Mouse (Mus musculus): ENCODE measurements around the gene Aven. TPM values are rescaled to one million over a fixed set of nuclear protein-coding genes. Genes with fewer than 3 reads are reported as not detected.
"Not testable (repeated sequence)": the region's sequence is repeated elsewhere in the genome, so short reads cannot be mapped to it uniquely, and the experiment has no call there.

Aven gene
- total RNA-seq (2014; rRNA removed) (6.8 and 10.9 TPM in 2 replicates), polyA plus RNA-seq (2015; fragmentation: Nextera tagmentation; extraction: Ambion mirVana) (3.0 and 3.3 TPM in 2 replicates)

DNA sequence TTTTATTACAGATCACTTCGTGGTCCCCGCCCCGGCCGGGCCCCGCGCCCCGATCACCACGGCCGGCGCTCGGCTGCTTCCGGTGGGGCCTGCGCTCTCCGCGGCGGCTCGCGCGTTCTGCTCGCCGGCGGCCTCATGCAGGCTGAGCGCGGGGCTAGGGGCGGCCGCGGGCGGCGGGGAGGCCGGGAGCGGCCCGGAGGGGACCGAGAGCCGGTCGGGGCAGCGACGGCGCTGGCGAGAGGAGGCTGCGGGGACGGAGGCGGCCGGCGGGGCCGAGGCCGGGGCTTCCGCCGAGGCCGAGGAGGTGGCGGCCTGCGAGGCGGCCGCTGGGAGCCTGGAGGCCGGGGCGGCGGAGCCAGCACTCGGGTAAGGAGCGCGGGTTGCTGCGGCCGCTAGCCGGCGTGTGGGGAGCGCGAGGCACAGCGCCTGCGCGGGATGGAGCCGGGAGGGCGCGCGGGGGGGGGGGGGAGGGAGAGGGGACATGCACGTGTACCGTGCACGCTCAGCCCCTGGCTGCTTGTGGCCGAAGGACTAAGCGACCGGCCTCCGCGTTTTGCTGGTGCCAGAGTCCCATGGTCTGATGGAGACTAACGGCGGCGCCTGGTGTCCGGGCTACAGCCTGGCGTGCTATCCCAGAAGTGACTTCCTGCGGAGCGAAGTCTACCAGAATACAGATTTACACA, at the start of gene Aven:
Aven (plus strand) TSS at position 109 of the 683 bp plus-strand sequence.
- peak within 1 kb of the TSS; percentile 98 for H3K27ac ChIP-seq
- H3K4me1 ChIP-seq (ENCODE audit: insufficient read depth, low read length), result no peaks in the 10 kb centered on the region
- H3K9me3 ChIP-seq (ENCODE audit: low read length), result no peaks in the 10 kb centered on the region
- WGBS, result 1% methylated on average over 57 of the region's 87 CpGs
- peak within 1 kb of the TSS; percentile 81 for H3K4me3 ChIP-seq (ENCODE audit: low read length)
- H3K27me3 ChIP-seq (ENCODE audit: insufficient read depth, low read length), result no peaks in the 10 kb centered on the region
- peak within 1 kb of the TSS; percentile 74 for H3K4me2 ChIP-seq (ENCODE audit: low read depth, low read length)
- peak within 1 kb of the TSS; percentile 98 for H3K9ac ChIP-seq (replicated peaks; ENCODE audit: low read length)
- ATAC-seq, result peak; percentile 97
- peak; percentile 91 for DNase-seq (ENCODE audit: low spot score)
- no peaks in the 10 kb centered on the region for H3K36me3 ChIP-seq (ENCODE audit: insufficient read depth, low read length)
- TF ChIP-seq CTCF (IDR thresholded peaks at IDR 0.05; ENCODE audit: low read depth), result peak; percentile 10; the same call in 1 of the 2 replicates

DNA sequence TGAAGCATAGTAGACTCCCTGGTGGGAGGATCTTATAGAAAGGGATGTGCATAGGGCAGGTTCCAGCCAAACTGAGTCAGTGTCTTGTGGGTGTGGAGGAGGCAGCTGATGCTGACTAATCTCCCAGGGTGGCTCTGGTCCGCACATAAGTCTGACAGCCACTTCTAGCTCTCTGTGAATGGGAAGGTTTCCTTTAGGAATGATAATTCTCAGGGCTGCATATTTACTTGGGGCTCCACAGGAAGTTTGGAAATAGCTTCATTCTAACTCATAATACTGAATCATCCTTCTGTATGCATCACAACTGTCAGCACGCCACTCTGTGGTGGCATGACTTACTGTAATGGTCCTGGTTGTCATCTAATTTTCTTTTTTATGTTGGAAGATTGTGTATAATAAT, 49.3 kb upstream of the Aven start:
- no peak for TF ChIP-seq CTCF (IDR thresholded peaks at IDR 0.05; ENCODE audit: low read depth)
- Histone ChIP-seq H3K27me3 (ENCODE audit: insufficient read depth, low read length) (no peaks in the 10 kb centered on the region), H3K4me2 (ENCODE audit: low read depth, low read length) (no peak overlapping the region), H3K4me1 (ENCODE audit: insufficient read depth, low read length) (no peaks in the 10 kb centered on the region), H3K4me3 (ENCODE audit: low read length) (no peak overlapping the region), H3K9me3 (ENCODE audit: low read length) (no peaks in the 10 kb centered on the region), H3K27ac (no peak overlapping the region), H3K9ac (replicated peaks; ENCODE audit: low read length) (no peak overlapping the region), H3K36me3 (ENCODE audit: insufficient read depth, low read length) (no peaks in the 10 kb centered on the region)
- ATAC-seq, result no peak
- WGBS, result 64% methylated on average over 2 of the region's 2 CpGs
- no peak for DNase-seq (ENCODE audit: low spot score)

DNA sequence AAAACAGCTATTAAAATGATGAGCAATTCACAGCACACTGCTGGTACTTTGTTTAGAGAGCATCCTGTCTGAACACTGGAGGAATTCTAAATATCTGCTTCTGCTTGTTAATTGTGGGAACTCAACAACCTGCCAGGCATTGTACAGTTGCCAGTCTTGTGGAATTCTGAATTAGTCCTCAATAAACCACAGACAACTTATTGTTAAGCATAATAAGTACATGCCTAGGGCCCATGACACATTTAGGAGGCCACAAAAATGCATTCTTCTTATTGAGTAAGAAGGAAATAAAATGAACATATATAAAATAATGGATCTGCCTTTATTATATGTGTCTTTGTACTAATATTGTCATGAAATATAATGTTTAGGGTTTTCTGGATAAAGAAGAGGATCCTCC, 47.3 kb upstream of the Aven start:
- no peak overlapping the region for H3K9ac ChIP-seq (replicated peaks; ENCODE audit: low read length)
- TF ChIP-seq CTCF (IDR thresholded peaks at IDR 0.05; ENCODE audit: low read depth), result no peak
- no peak overlapping the region for H3K4me2 ChIP-seq (ENCODE audit: low read depth, low read length)
- DNase-seq (ENCODE audit: low spot score), result no peak
- no peaks in the 10 kb centered on the region for H3K36me3 ChIP-seq (ENCODE audit: insufficient read depth, low read length)
- H3K27me3 ChIP-seq (ENCODE audit: insufficient read depth, low read length), result no peaks in the 10 kb centered on the region
- ATAC-seq, result no peak
- no peaks in the 10 kb centered on the region for H3K4me1 ChIP-seq (ENCODE audit: insufficient read depth, low read length)
- H3K27ac ChIP-seq, result no peak overlapping the region
- H3K9me3 ChIP-seq (ENCODE audit: low read length), result no peaks in the 10 kb centered on the region
- no peak overlapping the region for H3K4me3 ChIP-seq (ENCODE audit: low read length)

DNA sequence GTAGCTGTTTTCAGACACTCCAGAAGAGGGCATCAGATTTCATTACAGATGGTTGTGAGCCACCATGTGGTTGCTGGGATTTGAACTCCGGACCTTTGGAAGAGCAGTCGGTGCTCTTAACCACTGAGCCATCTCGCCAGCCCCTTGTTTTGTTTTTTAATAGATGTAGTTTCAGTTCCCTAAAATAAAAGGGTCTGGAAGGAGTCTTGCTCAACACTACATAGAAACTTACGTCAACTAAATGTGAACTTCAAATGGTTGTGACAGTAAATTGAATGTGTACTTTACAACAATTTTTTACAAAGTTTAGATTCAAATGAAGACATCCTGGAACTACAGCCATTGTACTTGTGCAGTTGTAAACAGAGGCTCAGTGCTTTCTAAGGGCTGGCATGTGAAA, 44.7 kb upstream of the Aven start:
- not testable (repeated sequence) for H3K4me1 ChIP-seq (ENCODE audit: insufficient read depth, low read length); DNase-seq (ENCODE audit: low spot score); H3K36me3 ChIP-seq (ENCODE audit: insufficient read depth, low read length); H3K4me3 ChIP-seq (ENCODE audit: low read length); ATAC-seq; H3K9ac ChIP-seq (replicated peaks; ENCODE audit: low read length); H3K27ac ChIP-seq; H3K9me3 ChIP-seq (ENCODE audit: low read length); H3K27me3 ChIP-seq (ENCODE audit: insufficient read depth, low read length); H3K4me2 ChIP-seq (ENCODE audit: low read depth, low read length)
- 67% methylated on average over 4 of the region's 4 CpGs for WGBS

DNA sequence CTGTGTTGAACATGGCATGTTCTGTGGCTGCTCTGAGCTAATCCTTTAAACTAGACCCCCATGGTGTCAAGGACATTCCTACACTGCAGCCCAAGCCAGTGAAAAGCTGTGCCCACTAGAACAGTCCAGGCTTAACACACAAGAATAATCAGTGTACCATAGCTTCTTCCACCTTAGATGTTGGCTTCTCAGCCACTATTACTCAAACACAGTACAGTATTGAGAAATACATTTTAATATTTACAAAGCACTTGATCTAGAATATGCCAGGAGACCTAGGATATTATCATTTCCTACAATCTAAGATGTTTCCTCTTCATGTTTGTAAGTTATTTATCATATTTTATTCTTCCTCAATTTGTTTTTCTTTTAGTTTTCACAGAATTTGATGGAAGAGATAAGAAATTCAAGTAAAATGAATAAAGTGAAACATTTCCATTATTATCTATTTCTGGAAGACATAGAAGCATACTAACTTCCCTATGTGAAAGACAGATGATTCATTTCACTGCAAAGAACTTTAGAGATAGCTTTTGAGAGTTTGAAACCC, 44.2 kb upstream of the Aven start:
- Histone ChIP-seq H3K36me3 (ENCODE audit: insufficient read depth, low read length) (no peaks in the 10 kb centered on the region), H3K9ac (replicated peaks; ENCODE audit: low read length) (no peak overlapping the region), H3K9me3 (ENCODE audit: low read length) (no peaks in the 10 kb centered on the region), H3K4me3 (ENCODE audit: low read length) (no peak overlapping the region), H3K27me3 (ENCODE audit: insufficient read depth, low read length) (no peaks in the 10 kb centered on the region), H3K27ac (no peak overlapping the region), H3K4me2 (ENCODE audit: low read depth, low read length) (no peak overlapping the region), H3K4me1 (ENCODE audit: insufficient read depth, low read length) (no peaks in the 10 kb centered on the region)
- ATAC-seq, result no peak
- no peak for TF ChIP-seq CTCF (IDR thresholded peaks at IDR 0.05; ENCODE audit: low read depth)
- DNase-seq (ENCODE audit: low spot score), result no peak

DNA sequence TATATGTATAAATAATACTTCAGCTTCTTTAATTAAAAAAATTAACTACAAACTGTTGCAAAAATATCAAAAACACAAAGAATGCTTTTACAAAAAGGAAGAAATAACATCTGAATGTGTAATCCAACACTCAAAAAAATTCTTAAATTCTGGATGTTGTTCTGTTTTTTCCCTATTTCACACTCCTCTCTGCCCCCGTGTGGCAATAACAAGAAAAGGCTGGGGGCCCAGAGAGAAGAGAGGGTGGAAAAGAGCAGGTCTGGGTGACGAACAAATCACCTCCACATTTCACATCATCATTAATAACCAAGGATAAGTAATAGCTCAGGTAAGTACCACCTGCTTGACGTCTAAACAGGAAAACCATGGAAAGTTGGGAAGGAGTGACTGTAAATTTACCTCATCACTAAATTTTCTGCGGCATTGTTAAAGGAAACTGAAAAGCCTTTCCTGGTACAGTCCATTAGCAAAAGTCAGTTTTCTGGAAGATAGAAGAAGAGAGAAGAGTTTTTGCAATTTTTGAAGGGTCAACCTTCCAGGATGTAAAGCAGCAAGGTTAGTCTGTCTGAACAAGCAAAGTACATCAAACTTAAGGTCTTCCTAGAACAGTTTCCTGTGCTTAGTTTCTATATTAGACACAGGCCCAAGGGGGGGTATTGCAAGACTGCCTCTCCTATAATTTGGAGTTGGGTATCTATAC, 43.0 kb upstream of the Aven start:
- Histone ChIP-seq H3K4me3 (ENCODE audit: low read length) (no peak overlapping the region), H3K4me2 (ENCODE audit: low read depth, low read length) (no peak overlapping the region), H3K9ac (replicated peaks; ENCODE audit: low read length) (no peak overlapping the region), H3K27ac (no peak overlapping the region), H3K9me3 (ENCODE audit: low read length) (no peaks in the 10 kb centered on the region), H3K36me3 (ENCODE audit: insufficient read depth, low read length) (no peaks in the 10 kb centered on the region), H3K27me3 (ENCODE audit: insufficient read depth, low read length) (no peaks in the 10 kb centered on the region), H3K4me1 (ENCODE audit: insufficient read depth, low read length) (no peaks in the 10 kb centered on the region)
- DNase-seq (ENCODE audit: low spot score) (peak; percentile 11), ATAC-seq (no peak)
- peak; percentile 61 for TF ChIP-seq CTCF (IDR thresholded peaks at IDR 0.05; ENCODE audit: low read depth)
- WGBS, result 31% methylated on average over 4 of the region's 4 CpGs

DNA sequence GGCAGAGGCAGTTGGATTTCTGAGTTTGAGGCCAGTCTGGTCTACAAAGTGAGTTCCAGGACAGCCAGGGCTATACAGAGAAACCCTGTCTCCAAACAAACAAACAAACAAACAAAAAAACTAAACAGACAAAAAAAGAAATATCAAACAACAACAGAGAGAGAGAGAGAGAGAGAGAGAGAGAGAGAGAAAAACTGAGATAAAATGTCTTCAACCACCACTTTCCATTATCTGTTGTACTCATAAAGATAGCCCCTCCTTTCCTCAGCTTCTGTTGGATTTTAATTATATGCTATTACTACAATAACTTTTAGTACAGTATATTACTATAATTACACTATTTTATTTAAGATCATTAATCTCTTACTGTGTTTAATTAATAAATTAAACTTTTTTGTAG, 40.3 kb upstream of the Aven start:
- not testable (repeated sequence) for DNase-seq (ENCODE audit: low spot score); H3K4me2 ChIP-seq (ENCODE audit: low read depth, low read length); H3K27me3 ChIP-seq (ENCODE audit: insufficient read depth, low read length); H3K36me3 ChIP-seq (ENCODE audit: insufficient read depth, low read length); H3K4me3 ChIP-seq (ENCODE audit: low read length); H3K9ac ChIP-seq (replicated peaks; ENCODE audit: low read length); H3K9me3 ChIP-seq (ENCODE audit: low read length); ATAC-seq; H3K4me1 ChIP-seq (ENCODE audit: insufficient read depth, low read length); H3K27ac ChIP-seq

All from hindbrain, postnatal 0 days (tissue).